Mouse (Mus musculus) kidney, adult 2 months (tissue): ENCODE results near the gene Rab8b.
"Not testable (repeated sequence)": the region's sequence is repeated elsewhere in the genome, so short reads cannot be mapped to it uniquely, and the experiment has no call there.

Experiments used
- CTCF ChIP-seq: fragments of 200-500 bp; conservative IDR thresholded peaks from 2 replicates; pipeline ENCODE4 v1.5.1; 2011; ENCODE audit warnings: low read depth, mild to moderate bottlenecking, control low read depth, low read length, moderate library complexity, mixed read lengths; ENCODE audit not compliant: insufficient read depth, insufficient read length
- POLR2A ChIP-seq: fragments of 200-500 bp; IDR thresholded peaks from one replicate; pipeline ENCODE4 v1.6.1; 2011; ENCODE audit warnings: low read depth, low read length, control low read depth

DNA sequence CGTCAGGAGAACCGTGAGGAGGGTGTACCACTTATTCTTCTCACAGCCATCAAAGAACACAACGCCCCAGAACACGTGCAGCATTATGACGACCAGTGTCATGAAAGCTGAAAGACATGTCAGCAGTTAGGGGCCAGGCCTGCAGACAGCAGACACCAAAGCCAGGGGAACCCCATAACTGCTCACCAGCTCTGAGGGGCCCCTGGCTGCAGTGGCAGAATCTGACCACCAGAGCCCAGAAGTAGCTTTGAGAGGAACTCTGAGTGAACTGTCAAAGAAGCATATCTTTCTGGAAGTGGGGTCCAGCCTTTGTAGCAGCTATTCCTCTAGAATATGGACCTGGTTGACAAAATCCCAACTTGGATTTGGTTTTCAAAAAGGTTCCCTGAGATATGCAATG lies 97.2 kb downstream of the Rab8b start:
- not testable (repeated sequence) for TF ChIP-seq POLR2A, CTCF
